Mouse (Mus musculus) bone marrow macrophage, adult 2 months (primary cell): Measurements from ENCODE around the gene Fkbp15.

Experiments
- CTCF ChIP-seq: IDR thresholded peaks from 2 replicates; pipeline ENCODE4 v1.5.1; 2012; ENCODE audit warnings: low read depth, mild to moderate bottlenecking, low read length, moderate library complexity
- POLR2A ChIP-seq: IDR thresholded peaks from 2 replicates; pipeline ENCODE4 v1.6.1; 2012; ENCODE audit warnings: mild to moderate bottlenecking, low read depth, low read length, borderline replicate concordance

DNA sequence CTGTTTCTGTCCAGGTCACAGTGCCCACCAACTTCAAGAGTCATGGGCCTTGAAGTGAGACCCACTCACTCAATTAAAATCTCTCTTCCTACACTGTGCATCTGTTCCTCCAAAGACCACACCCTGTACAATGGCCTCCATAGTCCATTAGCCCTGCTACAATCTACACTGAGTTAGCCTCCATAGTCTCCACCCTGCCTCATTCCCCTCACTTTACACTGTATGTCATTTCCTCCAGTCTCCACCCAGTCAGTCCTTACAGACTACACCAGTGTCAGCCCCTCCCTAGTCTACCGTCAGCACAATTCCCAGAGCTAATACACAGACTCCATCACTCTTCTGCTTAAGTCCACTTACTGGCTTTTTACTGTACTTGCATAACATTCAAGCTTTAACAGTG, 57.1 kb downstream of the Fkbp15 start:
- TF ChIP-seq CTCF (no peak), POLR2A (no peak)
